Mouse (Mus musculus): ENCODE results near the gene Nr0b2. TPM values are rescaled to one million over a fixed set of nuclear protein-coding genes. Genes with fewer than 3 reads are reported as not detected.

Gene Nr0b2
- polyA plus RNA-seq, 1 experiment, result 2.1 TPM

- H3K27me3 ChIP-seq (ENCODE audit: control insufficient read depth, insufficient read depth, low read length), result peaks cover 3% of the 10 kb centered on the region; the same call in 1 of the 2 replicates
- H3K4me1 ChIP-seq (ENCODE audit: control insufficient read depth, insufficient read depth, low read length), result no peaks in the 10 kb centered on the region
- no peak for DNase-seq
- TF ChIP-seq POLR2A (IDR thresholded peaks at IDR 0.05; ENCODE audit: borderline replicate concordance, insufficient read depth, low read length) (no peak), CTCF (IDR thresholded peaks at IDR 0.05; ENCODE audit: borderline replicate concordance, insufficient read depth, low read depth, low read length) (no peak)
- H3K4me3 ChIP-seq (replicated peaks; ENCODE audit: insufficient read depth, low read depth, low read length), result no peak within 1 kb of the TSS
- H3K27ac ChIP-seq (ENCODE audit: insufficient read depth, low read length), result no peak within 1 kb of the TSS
- 7% methylated on average over 64 of the region's 69 CpGs for WGBS
Measured at GRCm38 (mm10) chr4:133518601-133519368, 34.4 kb upstream of the Nr0b2 start, which contains the start of gene Kdf1. Gene Kdf1 (plus strand): TSS chr4:133518963.

- H3K4me3 ChIP-seq (replicated peaks; ENCODE audit: insufficient read depth, low read depth, low read length), result no peak overlapping the region
Measured at GRCm38 (mm10) chr4:133519369-133519665, 33.9 kb upstream of the Nr0b2 start.

GRCm38 (mm10) chr4:133521502-133521901 is 31.7 kb upstream of the Nr0b2 start:
- H3K27ac ChIP-seq (ENCODE audit: insufficient read depth, low read length), result no peak overlapping the region
- DNase-seq, result no peak
- WGBS, result 80% methylated on average over 2 of the region's 2 CpGs

More at GRCm38 (mm10) chr4:133519369-133519665, 33.9 kb upstream of the Nr0b2 start:
- WGBS, result 5% methylated on average over 25 of the region's 25 CpGs
- no peak for DNase-seq
- Histone ChIP-seq H3K4me1 (ENCODE audit: control insufficient read depth, insufficient read depth, low read length) (no peaks in the 10 kb centered on the region), H3K27ac (ENCODE audit: insufficient read depth, low read length) (no peak overlapping the region), H3K27me3 (ENCODE audit: control insufficient read depth, insufficient read depth, low read length) (peaks cover 3% of the 10 kb centered on the region; the same call in 1 of the 2 replicates)
- TF ChIP-seq CTCF (IDR thresholded peaks at IDR 0.05; ENCODE audit: borderline replicate concordance, insufficient read depth, low read depth, low read length) (no peak), POLR2A (IDR thresholded peaks at IDR 0.05; ENCODE audit: borderline replicate concordance, insufficient read depth, low read length) (no peak)

DNA sequence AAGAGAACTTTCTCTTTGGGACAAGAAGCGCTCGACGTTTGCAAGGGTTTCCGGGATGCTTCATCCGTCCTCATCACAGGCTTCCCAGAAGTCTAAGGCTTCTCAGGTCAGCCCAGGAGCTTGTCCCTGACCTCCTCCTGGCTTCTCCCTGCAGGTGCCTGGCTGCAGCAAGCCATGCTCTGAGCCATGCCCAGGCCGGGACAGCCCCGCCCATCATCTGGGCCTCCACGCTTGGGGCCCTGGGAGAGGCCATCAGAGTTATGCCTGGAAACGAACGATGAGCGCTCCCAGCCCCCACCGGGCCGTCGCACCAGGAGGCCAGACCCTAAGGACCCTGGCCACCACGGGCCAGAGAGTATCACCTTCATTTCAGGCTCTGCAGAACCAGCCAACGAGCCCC is 25.4 kb upstream of the Nr0b2 start:
- Histone ChIP-seq H3K4me1 (ENCODE audit: control insufficient read depth, insufficient read depth, low read length) (no peaks in the 10 kb centered on the region), H3K4me3 (replicated peaks; ENCODE audit: insufficient read depth, low read depth, low read length) (no peak overlapping the region), H3K27ac (ENCODE audit: insufficient read depth, low read length) (no peak overlapping the region), H3K27me3 (ENCODE audit: control insufficient read depth, insufficient read depth, low read length) (no peaks in the 10 kb centered on the region)
- TF ChIP-seq CTCF (IDR thresholded peaks at IDR 0.05; ENCODE audit: borderline replicate concordance, insufficient read depth, low read depth, low read length) (no peak), POLR2A (IDR thresholded peaks at IDR 0.05; ENCODE audit: borderline replicate concordance, insufficient read depth, low read length) (no peak)
- WGBS, result 70% methylated on average over 16 of the region's 16 CpGs
- DNase-seq, result no peak

More at GRCm38 (mm10) chr4:133521502-133521901, 31.7 kb upstream of the Nr0b2 start:
- H3K27me3 ChIP-seq (ENCODE audit: control insufficient read depth, insufficient read depth, low read length), result peaks cover 3% of the 10 kb centered on the region; the same call in 1 of the 2 replicates
- no peak overlapping the region for H3K4me3 ChIP-seq (replicated peaks; ENCODE audit: insufficient read depth, low read depth, low read length)
- no peak for TF ChIP-seq CTCF (IDR thresholded peaks at IDR 0.05; ENCODE audit: borderline replicate concordance, insufficient read depth, low read depth, low read length)
- no peak for TF ChIP-seq POLR2A (IDR thresholded peaks at IDR 0.05; ENCODE audit: borderline replicate concordance, insufficient read depth, low read length)
- H3K4me1 ChIP-seq (ENCODE audit: control insufficient read depth, insufficient read depth, low read length), result no peaks in the 10 kb centered on the region

- Histone ChIP-seq H3K4me3 (replicated peaks; ENCODE audit: insufficient read depth, low read depth, low read length) (no peak overlapping the region), H3K4me1 (ENCODE audit: control insufficient read depth, insufficient read depth, low read length) (no peaks in the 10 kb centered on the region), H3K27me3 (ENCODE audit: control insufficient read depth, insufficient read depth, low read length) (no peaks in the 10 kb centered on the region), H3K27ac (ENCODE audit: insufficient read depth, low read length) (no peak overlapping the region)
- no peak for DNase-seq
- WGBS, result 79% methylated on average over 3 of the region's 3 CpGs
- TF ChIP-seq POLR2A (IDR thresholded peaks at IDR 0.05; ENCODE audit: borderline replicate concordance, insufficient read depth, low read length), result no peak
- TF ChIP-seq CTCF (IDR thresholded peaks at IDR 0.05; ENCODE audit: borderline replicate concordance, insufficient read depth, low read depth, low read length), result no peak
Measured at GRCm38 (mm10) chr4:133532777-133533176, 20.4 kb upstream of the Nr0b2 start.

GRCm38 (mm10) chr4:133536081-133536480 is 17.1 kb upstream of the Nr0b2 start:
- Histone ChIP-seq H3K27me3 (ENCODE audit: control insufficient read depth, insufficient read depth, low read length) (no peaks in the 10 kb centered on the region), H3K4me1 (ENCODE audit: control insufficient read depth, insufficient read depth, low read length) (no peaks in the 10 kb centered on the region), H3K4me3 (replicated peaks; ENCODE audit: insufficient read depth, low read depth, low read length) (no peak overlapping the region), H3K27ac (ENCODE audit: insufficient read depth, low read length) (no peak overlapping the region)
- 87% methylated on average over 3 of the region's 3 CpGs for WGBS
- TF ChIP-seq CTCF (IDR thresholded peaks at IDR 0.05; ENCODE audit: borderline replicate concordance, insufficient read depth, low read depth, low read length), result no peak
- no peak for TF ChIP-seq POLR2A (IDR thresholded peaks at IDR 0.05; ENCODE audit: borderline replicate concordance, insufficient read depth, low read length)
- no peak for DNase-seq

DNA sequence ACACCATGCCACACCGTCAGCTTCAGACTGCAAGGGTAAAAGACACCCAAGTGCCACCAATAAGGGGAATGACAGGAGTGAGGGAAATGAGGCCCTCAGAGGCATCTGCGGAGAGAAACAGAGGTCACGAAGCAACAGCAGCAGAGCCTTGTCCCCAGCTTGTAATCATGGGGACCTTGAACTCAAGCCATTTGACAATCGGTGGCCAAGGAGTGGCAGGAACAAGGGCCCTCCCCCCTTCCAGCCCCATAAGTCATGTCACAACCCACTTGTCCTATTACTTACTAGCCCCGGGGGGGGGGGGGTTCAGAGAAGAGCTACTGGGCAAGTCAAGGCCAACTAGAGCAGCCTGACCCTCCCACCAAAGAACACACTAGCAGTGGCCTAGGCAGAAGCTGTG is 16.5 kb upstream of the Nr0b2 start:
- TF ChIP-seq POLR2A (IDR thresholded peaks at IDR 0.05; ENCODE audit: borderline replicate concordance, insufficient read depth, low read length) (no peak), CTCF (IDR thresholded peaks at IDR 0.05; ENCODE audit: borderline replicate concordance, insufficient read depth, low read depth, low read length) (no peak)
- Histone ChIP-seq H3K4me1 (ENCODE audit: control insufficient read depth, insufficient read depth, low read length) (no peaks in the 10 kb centered on the region; the same call in 1 of the 2 replicates), H3K4me3 (replicated peaks; ENCODE audit: insufficient read depth, low read depth, low read length) (no peak overlapping the region), H3K27me3 (ENCODE audit: control insufficient read depth, insufficient read depth, low read length) (no peaks in the 10 kb centered on the region), H3K27ac (ENCODE audit: insufficient read depth, low read length) (no peak overlapping the region)
- no peak for DNase-seq
- WGBS, result 93% methylated on average over 5 of the region's 5 CpGs

Measured in cerebellum, adult 2 months (tissue).